Mouse (Mus musculus) neural tube, embryonic 11.5 days (tissue): ENCODE measurements around the gene Ccdc32. TPM values are rescaled to one million over a fixed set of nuclear protein-coding genes. Genes with fewer than 3 reads are reported as not detected.
"Not testable (repeated sequence)": the region's sequence is repeated elsewhere in the genome, so short reads cannot be mapped to it uniquely, and the experiment has no call there.

Experiments
- ATAC-seq: fragments of 200-750 bp; cut with Nextera tagmentation; 2 replicates; pipeline ENCODE4 v1.8.0; 2017; ENCODE audit warnings: moderate number of reproducible peaks, mild to moderate bottlenecking, moderate TSS enrichment, moderate library complexity; ENCODE audit not compliant: insufficient read depth, low FRiP score, low TSS enrichment
- DNase-seq: peaks from one replicate; pipeline ENCODE4 v3.0.0-alpha.2; 2015; ENCODE audit warnings: low spot score
- H3K27ac ChIP-seq: fragments of 300-500 bp; sonication (generic); 2 replicates; pipeline ENCODE4 v1.5.1; 2014; ENCODE audit warnings: low read depth, mild to moderate bottlenecking, low read length
- H3K27me3 ChIP-seq: fragments of 300-500 bp; sonication (generic); 2 replicates; pipeline ENCODE4 v1.6.1; 2014; ENCODE audit warnings: mild to moderate bottlenecking, low read length, mixed read lengths; ENCODE audit not compliant: control insufficient read depth, insufficient read depth
- H3K36me3 ChIP-seq: fragments of 300-500 bp; sonication (generic); 2 replicates; pipeline ENCODE4 v1.6.1; 2014; ENCODE audit warnings: mild to moderate bottlenecking, low read length, moderate library complexity, mixed read lengths; ENCODE audit not compliant: control insufficient read depth, insufficient read depth
- H3K4me1 ChIP-seq: fragments of 300-500 bp; sonication (generic); 2 replicates; pipeline ENCODE4 v1.6.1; 2014; ENCODE audit warnings: low read length, mixed read lengths; ENCODE audit not compliant: control insufficient read depth, insufficient read depth
- H3K4me2 ChIP-seq: fragments of 300-500 bp; sonication (generic); 2 replicates; pipeline ENCODE4 v1.6.1; 2014; ENCODE audit warnings: low read depth, mild to moderate bottlenecking, moderate library complexity
- H3K4me3 ChIP-seq: fragments of 300-500 bp; sonication (generic); 2 replicates; pipeline ENCODE4 v1.5.1; 2014; ENCODE audit warnings: low read depth, low read length
- H3K9ac ChIP-seq: fragments of 300-500 bp; sonication (generic); 2 replicates; pipeline ENCODE4 v1.6.1; 2014; ENCODE audit warnings: mild to moderate bottlenecking, low read length
- H3K9me3 ChIP-seq: fragments of 300-500 bp; sonication (generic); 2 replicates; pipeline ENCODE4 v1.6.1; 2016; ENCODE audit warnings: low read length; ENCODE audit not compliant: control insufficient read depth
- WGBS: fragments of 180-500 bp; shearing (Covaris S2); extraction: QIAGEN DNeasy Blood & Tissue Kit; methylation state at CpG from one replicate; pipeline ENCODE4 v1.1.7; 2014; 5-methylcytosine and 5-hydroxymethylcytosine counted together
- polyA plus RNA-seq: library from polyadenylated mRNA; unstranded; fragments of >200 nt; fragmentation: Nextera tagmentation; extraction: Ambion mirVana; gene quantifications from 2 replicates; pipeline ENCODE4 v1.2.1, GENCODE M21; 2014

The Ccdc32 gene
- polyA plus RNA-seq, 1 experiment from 2014 or later, result 27.7 TPM

DNA sequence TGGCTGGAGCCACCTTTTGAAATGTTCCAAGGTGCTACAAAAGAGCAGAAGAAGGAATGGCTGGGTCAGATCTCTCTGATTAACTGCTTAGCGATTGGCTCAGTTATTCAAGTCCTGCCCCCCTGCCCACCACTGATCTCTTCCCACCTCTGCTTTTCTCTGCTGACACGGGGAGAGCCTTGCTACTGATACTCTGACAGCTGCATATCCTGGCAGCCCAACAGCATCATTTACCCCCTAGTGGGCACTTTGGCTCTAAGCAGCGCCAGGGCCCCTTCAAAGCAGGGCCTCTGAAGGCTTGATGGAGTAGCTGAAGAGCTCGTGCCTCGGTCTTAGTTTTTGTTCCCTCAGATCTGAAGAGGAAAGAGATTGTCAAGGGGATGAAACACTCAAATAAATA is 10.1 kb downstream of the Ccdc32 start:
- ATAC-seq, result peak; percentile 48; the same call in 1 of the 2 replicates
- 4% methylated on average over 5 of the region's 5 CpGs for WGBS

DNA sequence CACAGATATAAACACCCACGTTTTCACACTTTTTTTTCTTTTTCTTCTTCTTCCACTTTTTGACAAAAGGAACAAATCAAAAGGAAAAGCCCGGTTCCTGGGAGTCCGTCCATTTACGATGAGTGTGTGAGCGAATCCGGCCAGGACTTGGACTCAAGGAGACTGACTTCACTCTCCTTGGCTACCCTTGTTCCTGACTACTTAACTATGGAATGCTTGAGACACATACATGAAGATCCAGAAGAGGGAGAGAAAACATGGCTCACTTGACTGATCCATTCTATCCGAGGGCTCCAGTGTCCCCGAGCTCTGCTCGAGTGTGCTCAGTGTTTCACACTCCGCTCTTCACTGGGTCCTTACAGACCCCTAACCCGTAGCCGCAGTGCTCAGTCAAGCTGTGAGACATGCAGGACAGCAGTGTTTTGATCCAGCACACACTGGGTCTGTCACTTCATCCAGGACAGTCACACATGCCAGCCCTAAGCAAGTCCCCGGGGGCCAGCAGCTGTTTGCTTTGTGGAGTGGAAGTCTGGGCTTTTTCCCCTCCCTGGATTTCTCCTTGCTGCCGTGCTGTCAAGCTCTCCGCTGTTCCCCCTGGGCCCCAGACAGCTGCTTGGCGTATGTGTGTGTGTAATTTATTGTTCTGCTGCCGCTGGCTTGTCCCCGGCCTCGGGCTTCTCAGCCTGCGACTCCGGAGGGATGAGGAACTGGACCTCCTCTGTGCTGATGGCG is 10.6 kb downstream of the Ccdc32 start:
- DNase-seq, result peak; percentile 63
- no peaks in the 10 kb centered on the region for H3K9me3 ChIP-seq
- H3K4me1 ChIP-seq, result peaks cover 6% of the 10 kb centered on the region
- H3K36me3 ChIP-seq, result peaks cover 6% of the 10 kb centered on the region
- no peaks in the 10 kb centered on the region for H3K27me3 ChIP-seq
- H3K27ac ChIP-seq, result peak overlapping the region; percentile 50; the same call in 1 of the 2 replicates
- H3K4me2 ChIP-seq, result peak overlapping the region; percentile 30
- no peak overlapping the region for H3K4me3 ChIP-seq
- WGBS, result 43% methylated on average over 22 of the region's 22 CpGs
- ATAC-seq, result peak; percentile 50
- H3K9ac ChIP-seq, result peak overlapping the region; percentile 32; the same call in 1 of the 2 replicates

More for the DNA sequence above, 10.1 kb downstream of the Ccdc32 start:
- peak; percentile 40 for DNase-seq
- Histone ChIP-seq H3K4me1 (peaks cover 6% of the 10 kb centered on the region), H3K4me3 (no peak overlapping the region), H3K9me3 (no peaks in the 10 kb centered on the region), H3K27ac (peak overlapping the region; percentile 50; the same call in 1 of the 2 replicates), H3K36me3 (peaks cover 6% of the 10 kb centered on the region), H3K4me2 (peak overlapping the region; percentile 30), H3K9ac (0 out of 2 replicates have a peak overlapping the region, but pooled peaks have one; percentile 32), H3K27me3 (no peaks in the 10 kb centered on the region)

DNA sequence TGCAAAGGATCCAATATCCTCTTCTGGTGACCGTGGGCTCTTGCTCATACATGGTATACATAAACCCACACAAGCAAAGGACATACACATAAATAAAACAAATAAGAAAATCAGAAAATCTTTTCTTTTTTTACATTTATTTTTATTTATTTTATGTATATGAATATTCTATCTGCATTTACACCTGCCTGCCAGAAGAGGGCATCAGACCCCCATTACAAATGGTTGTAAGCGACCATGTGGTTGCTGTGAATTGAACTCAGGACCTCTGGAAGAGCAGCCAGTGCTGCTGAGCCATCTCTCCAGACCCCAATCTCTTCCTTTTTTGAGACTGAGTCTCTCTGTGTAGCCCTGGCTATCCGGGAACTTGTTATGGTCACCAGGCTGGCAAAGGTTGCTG is 11.5 kb downstream of the Ccdc32 start:
- Histone ChIP-seq H3K9me3 (no peaks in the 10 kb centered on the region), H3K4me2 (no peak overlapping the region), H3K9ac (no peak overlapping the region), H3K4me1 (peaks cover 6% of the 10 kb centered on the region), H3K4me3 (no peak overlapping the region), H3K27ac (no peak overlapping the region), H3K36me3 (peaks cover 6% of the 10 kb centered on the region), H3K27me3 (no peaks in the 10 kb centered on the region)
- WGBS, result 93% methylated on average over 3 of the region's 3 CpGs
- ATAC-seq, result no peak
- DNase-seq, result no peak

DNA sequence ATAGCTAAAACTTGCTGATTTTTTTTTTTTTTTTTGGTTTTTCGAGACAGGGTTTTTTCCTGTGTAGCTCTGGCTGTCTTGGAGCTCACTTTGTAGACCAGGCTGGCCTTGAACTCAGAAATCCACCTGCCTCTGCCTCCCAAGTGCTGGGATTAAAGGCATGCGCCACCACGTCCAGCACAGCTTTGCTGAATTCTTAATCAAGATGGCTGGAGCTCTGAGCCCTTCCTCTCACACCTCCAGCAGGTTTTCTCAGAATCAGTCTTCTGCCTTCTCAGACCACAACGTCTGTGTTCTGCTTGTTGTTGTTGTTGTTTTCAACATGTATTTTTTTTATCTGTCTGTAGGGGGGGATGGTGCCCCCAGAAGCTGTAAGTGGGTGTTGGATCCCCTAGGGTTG is 12.9 kb downstream of the Ccdc32 start:
- ATAC-seq, H3K4me3 ChIP-seq, H3K4me2 ChIP-seq, H3K9me3 ChIP-seq, H3K27me3 ChIP-seq, H3K36me3 ChIP-seq, H3K9ac ChIP-seq, H3K27ac ChIP-seq, DNase-seq, H3K4me1 ChIP-seq: not testable (repeated sequence)
- 82% methylated on average over 4 of the region's 4 CpGs for WGBS

DNA sequence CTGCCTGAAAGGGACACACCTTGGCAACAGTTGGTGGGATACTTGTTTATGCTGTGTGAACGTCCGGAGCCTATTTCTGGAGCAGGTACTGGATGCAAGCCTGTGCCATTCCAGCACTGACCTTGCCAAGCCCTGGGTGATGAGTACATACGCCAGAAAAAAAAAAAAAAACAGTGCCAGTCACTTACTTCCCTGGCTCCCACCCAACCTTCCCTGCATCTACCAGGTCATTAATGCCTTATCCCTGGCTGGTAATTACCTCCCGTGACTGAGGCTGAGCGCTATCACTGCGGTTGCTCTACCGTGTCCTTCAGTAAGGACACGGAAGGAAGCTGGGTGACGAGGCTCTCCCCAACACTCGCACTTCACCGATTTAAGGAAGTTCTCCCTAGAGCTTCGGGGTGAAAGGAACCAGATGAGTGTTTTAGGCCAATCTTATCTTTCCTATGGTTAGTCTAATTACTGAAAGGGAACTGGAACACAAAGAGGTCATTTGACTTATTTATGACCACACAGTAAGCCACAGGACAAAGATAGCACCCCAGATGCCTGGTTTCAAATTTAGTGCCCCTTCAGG is 13.5 kb downstream of the Ccdc32 start:
- H3K27ac ChIP-seq, result no peak overlapping the region
- H3K4me2 ChIP-seq, result no peak overlapping the region
- H3K9ac ChIP-seq, result no peak overlapping the region
- H3K4me1 ChIP-seq, result peaks cover 6% of the 10 kb centered on the region
- ATAC-seq (no peak), DNase-seq (no peak)
- no peaks in the 10 kb centered on the region for H3K9me3 ChIP-seq
- 71% methylated on average over 12 of the region's 12 CpGs for WGBS
- H3K36me3 ChIP-seq, result peaks cover 4% of the 10 kb centered on the region
- no peaks in the 10 kb centered on the region for H3K27me3 ChIP-seq
- no peak overlapping the region for H3K4me3 ChIP-seq

DNA sequence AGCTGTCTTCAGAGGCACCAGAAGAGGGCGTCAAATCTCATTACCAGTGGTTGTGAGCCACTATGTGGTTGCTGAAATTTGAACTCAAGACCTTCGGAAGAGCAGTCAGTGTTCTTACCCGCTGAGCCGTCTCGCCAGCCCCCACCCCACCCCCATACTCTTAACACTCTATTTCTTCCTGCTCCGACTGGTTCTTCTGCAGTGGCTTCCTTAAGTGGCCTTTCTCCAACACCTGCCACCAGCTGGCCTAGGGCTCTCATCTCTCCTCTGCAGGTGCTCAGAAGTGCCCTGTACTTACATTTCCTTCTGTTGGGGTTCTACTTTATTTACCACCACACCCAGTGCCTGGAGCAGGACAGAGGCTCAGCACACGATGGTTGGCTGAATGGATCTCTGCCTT is 14.2 kb downstream of the Ccdc32 start:
- Histone ChIP-seq H3K9me3 (no peaks in the 10 kb centered on the region), H3K4me3 (no peak overlapping the region), H3K9ac (no peak overlapping the region), H3K4me2 (no peak overlapping the region), H3K4me1 (peaks cover 6% of the 10 kb centered on the region), H3K27me3 (no peaks in the 10 kb centered on the region), H3K27ac (no peak overlapping the region), H3K36me3 (peaks cover 4% of the 10 kb centered on the region)
- DNase-seq (no peak), ATAC-seq (no peak)
- WGBS, result 87% methylated on average over 7 of the region's 7 CpGs

DNA sequence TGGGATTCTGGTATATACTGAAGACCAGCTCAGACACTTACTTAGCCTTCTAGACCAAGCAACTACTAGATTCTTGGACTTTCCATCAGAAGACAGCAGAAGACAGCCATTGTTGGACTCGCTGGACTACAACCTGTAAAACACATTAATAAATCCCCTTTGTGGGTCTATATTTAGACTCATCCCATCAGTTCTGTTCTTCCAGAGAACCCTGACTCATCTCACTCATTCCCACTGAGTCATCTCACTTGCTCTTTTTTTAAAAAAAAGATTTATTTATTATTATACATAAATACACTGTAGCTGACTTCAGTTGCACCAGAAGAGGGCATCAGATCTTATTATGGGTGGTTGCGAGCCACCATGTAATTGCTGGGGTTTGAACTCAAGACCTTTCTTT is 19.8 kb downstream of the Ccdc32 start:
- H3K27me3 ChIP-seq, result no peaks in the 10 kb centered on the region
- DNase-seq (no peak), ATAC-seq (no peak)
- no peak overlapping the region for H3K4me2 ChIP-seq
- no peak overlapping the region for H3K27ac ChIP-seq
- no peaks in the 10 kb centered on the region for H3K4me1 ChIP-seq
- H3K36me3 ChIP-seq, result no peaks in the 10 kb centered on the region
- no peak overlapping the region for H3K4me3 ChIP-seq
- no peak overlapping the region for H3K9ac ChIP-seq
- no peaks in the 10 kb centered on the region for H3K9me3 ChIP-seq
- 89% methylated on average over 2 of the region's 2 CpGs for WGBS

DNA sequence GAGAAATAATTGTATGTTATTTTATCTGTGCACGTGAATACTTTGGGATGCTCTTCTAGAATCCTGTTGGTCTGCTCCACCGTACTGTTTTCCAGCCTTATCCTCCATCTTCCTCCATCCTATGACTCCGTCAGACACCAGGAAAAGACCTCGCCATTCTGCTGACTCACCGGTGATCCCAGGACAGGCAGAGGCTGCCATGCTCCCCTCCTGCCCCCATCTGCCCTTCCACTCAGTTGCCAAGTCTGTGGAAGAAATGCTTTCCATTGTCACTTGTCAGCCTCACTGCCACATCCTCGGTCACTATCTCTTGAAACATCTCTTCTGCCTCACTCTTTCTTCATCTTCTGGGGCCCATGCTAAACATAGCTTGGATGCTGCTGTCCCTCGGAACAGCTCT is 22.3 kb downstream of the Ccdc32 start:
- Histone ChIP-seq H3K9ac (no peak overlapping the region), H3K27ac (no peak overlapping the region), H3K4me2 (no peak overlapping the region), H3K4me3 (no peak overlapping the region), H3K27me3 (no peaks in the 10 kb centered on the region), H3K4me1 (no peaks in the 10 kb centered on the region), H3K9me3 (no peaks in the 10 kb centered on the region), H3K36me3 (no peaks in the 10 kb centered on the region)
- DNase-seq (no peak), ATAC-seq (no peak)
- 88% methylated on average over 7 of the region's 7 CpGs for WGBS
